Mouse (Mus musculus) regulatory T cell (primary cell): ENCODE results near the gene P2ry12.

Experiments used
- in situ Hi-C: fragments of 300-600 bp; cut with MboI, MseI; formaldehyde crosslinking; loops from one replicate; pipeline ENCODE4 v1.15.1; 2025; ENCODE audit warnings: high pct_unique_total_duplicates

The P2ry12 gene

GRCm38 (mm10) chr3:59234878-59235277, 27.8 kb downstream of the P2ry12 start:
- in situ Hi-C loops = no loop called here

GRCm38 (mm10) chr3:59230912-59231311, 31.8 kb downstream of the P2ry12 start:
- in situ Hi-C loops = no loop called here

GRCm38 (mm10) chr3:59228730-59229551, 33.7 kb downstream of the P2ry12 start:
- in situ Hi-C loops = loop anchor here (10.0 kb wide), 1 partner anchor 154 kb away; no protein-coding TSS in a partner anchor

GRCm38 (mm10) chr3:59227696-59228095, 35.0 kb downstream of the P2ry12 start:
- in situ Hi-C loops = loop anchor here (10.0 kb wide), 1 partner anchor 153 kb away; no protein-coding TSS in a partner anchor

- in situ Hi-C loops = loop anchor here (10.0 kb wide), 1 partner anchor 151 kb away; no protein-coding TSS in a partner anchor
These were observed 37.3 kb downstream of the P2ry12 start for GRCm38 (mm10) chr3:59225411-59225810.

- in situ Hi-C loops = loop anchor here (10.0 kb wide), 1 partner anchor 148 kb away; no protein-coding TSS in a partner anchor
These were observed 40.4 kb downstream of the P2ry12 start for GRCm38 (mm10) chr3:59222303-59222702.

- in situ Hi-C loops = no loop called here
These were observed 43.3 kb downstream of the P2ry12 start for GRCm38 (mm10) chr3:59219326-59219725.

DNA sequence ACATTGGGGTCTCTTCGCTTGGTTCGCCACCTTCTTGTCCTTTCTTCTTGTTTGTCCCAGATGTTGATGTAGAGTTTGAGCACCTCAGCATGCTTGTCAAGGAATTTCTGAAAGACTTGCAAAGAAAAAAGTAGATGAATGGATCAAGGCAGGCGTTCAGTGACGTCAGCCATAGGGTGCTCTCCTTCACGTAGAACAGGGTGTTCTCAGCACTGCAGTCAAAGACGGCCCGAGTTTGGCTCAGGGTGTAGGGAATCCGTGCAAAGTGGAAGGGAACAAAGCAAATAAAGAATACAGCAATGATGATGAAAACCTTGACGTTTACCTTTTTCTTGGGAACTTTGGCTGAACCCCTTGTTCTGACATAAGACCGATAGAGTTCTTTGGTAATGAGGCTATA, 45.5 kb downstream of the P2ry12 start:
- in situ Hi-C loops = no loop called here

DNA sequence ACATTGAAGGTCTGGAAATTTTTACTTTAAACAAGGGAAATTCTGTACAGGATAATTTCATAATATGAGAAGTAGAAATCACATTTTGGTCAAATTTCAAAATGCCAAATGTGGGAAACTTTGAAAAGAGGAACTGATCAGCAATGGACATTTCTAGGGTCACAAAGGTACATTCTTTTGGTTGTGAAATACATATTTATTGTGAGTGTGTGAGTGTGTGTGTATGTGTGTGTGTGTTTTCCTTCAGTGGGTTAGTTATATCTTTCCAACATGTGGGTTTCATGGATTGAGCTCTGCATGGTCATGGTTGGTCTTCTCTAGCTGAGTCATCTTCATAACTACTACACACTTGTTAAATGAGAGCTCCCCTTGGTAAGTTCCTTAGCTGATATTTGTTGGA, 50.3 kb downstream of the P2ry12 start:
- in situ Hi-C loops = no loop called here

- in situ Hi-C loops = no loop called here
These were observed 50.9 kb downstream of the P2ry12 start for GRCm38 (mm10) chr3:59211784-59212183.

GRCm38 (mm10) chr3:59210727-59211126, 51.9 kb downstream of the P2ry12 start, which contains the start of gene P2ry13:
Gene P2ry13, minus strand, starts transcription at chr3:59210882.
- in situ Hi-C loops = no loop called here

DNA sequence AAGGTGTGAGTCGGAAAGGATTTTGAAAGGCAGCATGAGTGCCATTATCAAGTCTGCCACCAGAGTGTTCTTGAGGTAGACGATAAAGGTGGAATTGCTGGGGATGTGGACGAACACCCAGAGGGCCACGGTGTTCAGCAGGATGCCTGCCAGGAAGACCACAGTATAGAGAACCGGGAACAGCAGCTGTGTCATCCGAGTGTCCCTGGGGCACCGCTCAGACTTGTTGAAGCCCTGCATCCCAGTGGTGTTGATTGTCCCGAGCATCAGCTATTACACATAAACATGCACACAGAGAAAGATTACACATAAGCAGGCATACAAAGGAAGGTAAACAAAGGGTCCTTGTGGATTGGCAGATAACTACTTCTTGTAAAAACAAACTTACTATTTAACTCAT, 52.6 kb downstream of the P2ry12 start:
- in situ Hi-C loops = no loop called here

DNA sequence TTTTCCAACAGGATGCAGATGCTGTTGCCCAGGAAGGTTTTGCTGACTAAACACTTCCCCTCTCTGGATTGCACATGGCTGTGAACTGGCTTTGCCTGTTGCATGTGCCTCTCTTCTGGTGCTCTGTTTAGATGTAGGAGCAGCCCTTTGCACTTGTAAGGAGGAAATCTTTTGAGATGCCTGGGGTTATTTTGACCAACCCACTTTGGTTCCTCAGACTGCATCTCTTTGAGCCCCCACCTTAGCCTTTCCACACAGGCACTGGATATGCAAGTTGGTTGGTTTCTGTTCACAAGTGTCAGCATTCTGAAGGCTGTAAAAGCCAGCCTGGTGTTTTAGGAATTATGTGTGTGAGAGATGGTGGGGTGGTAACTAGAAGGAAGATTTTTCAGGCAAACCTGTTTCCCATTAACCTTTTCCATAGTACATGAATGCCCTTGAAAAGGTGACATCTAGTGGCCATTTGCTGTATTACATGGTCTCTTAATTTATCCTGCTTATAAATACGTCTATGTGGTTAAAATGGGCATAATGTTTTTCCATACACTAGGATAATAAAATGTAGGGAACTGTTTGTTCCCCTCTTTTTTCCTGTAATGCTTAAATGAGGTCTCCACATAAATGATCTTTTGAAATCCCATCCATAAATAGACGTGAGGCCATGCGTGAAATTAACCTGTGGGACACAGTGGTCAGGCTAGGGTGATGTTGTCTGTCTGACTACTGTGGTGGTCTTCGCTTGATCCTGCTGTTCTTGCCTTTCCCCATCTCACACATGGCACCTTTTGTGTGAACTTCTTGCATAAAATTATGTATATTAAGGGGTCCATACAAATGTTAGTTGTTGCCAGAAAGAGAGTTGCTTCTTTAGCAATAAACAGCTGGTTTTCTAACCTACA, 53.8 kb downstream of the P2ry12 start:
- in situ Hi-C loops = no loop called here

DNA sequence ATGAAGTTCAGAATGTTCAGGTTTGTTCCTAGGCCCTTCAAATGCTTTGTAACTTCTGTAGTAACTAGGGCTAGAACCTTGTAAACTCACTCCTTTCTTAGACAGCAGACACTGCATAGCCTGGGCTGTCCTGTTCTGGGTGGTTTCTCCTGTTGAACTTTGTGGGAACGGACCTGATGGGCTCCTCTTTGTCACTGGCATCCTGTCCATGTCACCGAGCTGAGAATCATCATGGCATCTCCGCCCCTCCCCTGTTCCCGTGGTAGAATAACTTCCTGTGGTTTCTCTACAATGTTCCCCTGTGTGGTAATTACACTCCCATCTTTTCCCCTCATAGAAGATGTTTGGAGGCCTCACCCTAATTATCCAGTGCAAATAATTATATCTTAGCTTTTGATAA, 56.7 kb downstream of the P2ry12 start:
- in situ Hi-C loops = no loop called here

DNA sequence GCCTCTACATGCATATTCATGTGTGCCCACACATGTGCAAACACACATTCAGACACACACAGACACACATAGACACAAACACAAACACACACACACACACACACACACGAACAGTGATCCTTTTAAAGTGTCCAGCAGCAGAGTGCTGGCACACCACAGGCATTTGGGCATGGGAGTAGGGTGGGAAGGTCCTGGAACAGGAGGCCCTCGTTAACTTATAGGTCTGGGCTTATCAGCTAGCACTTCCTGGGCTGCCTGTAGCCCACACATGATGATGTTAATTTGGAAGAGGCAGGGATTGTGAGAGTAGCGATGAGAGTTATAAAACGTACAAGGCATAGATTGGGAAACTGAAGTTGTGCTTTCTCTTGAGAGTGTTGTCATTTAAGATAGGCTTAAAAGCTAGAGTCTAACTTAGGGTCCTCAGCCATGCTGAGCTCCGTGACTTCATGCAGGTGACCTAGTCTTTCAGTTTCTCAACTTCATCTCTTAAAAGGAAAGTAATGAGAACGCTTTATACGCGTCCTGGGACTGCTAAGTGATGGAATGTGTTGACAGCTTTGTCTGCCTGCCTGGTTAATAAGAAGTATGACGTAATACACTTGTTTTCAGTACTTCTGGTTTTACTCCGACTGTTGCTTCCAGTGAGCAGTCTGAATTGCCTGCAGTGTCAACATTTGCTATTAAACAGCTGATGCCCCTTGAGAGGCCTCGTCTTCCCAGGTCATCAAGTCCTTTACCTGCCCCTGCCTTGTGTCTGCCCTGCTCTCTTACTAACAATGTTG, 57.8 kb downstream of the P2ry12 start:
- in situ Hi-C loops = no loop called here

GRCm38 (mm10) chr3:59203802-59204520, 58.7 kb downstream of the P2ry12 start:
- in situ Hi-C loops = no loop called here

GRCm38 (mm10) chr3:59197329-59197948, 65.2 kb downstream of the P2ry12 start:
- in situ Hi-C loops = no loop called here

GRCm38 (mm10) chr3:59194938-59195337, 67.7 kb downstream of the P2ry12 start, which contains the start of gene Gpr87:
Gene Gpr87, minus strand, starts transcription at chr3:59195104.
- in situ Hi-C loops = no loop called here

DNA sequence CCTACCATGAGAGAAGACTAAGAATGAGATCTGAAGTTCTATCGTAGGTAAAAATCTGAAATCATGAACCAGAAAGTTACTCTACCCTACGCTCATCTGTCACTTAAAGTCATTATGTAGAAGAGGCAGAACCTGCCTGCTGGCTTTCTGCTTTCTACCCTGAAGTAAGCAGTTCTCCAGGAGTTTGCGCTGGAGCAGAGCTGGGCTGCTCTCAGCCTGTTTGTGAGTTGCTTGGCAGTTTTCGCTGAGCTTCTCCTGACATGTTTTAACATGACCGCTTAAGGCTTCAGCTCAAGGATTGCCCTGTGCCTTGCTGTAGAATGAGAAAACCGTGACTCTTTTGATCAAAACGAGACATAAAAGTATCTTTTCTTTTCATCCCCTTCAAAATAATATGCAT, 68.6 kb downstream of the P2ry12 start:
- in situ Hi-C loops = no loop called here

DNA sequence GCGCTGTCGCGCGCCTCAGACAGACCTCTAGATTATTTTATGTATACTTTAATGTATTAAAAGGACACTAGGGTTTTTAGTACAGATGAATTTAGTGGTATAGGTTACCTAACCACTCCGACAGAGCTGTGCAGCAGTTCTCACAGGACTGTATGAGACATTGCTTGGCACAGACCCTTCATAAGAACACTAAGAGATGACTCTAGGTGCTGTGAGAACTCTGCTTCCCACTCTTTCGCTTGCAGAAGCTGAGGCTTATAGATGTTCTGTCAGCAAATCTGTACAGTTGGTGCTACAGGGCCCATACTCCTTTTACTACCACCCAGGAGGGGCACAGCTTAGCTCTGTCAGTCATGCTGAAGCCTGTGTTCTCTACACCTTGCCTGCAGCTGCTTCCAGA, 71.0 kb downstream of the P2ry12 start:
- in situ Hi-C loops = no loop called here
